Mouse (Mus musculus) urinary bladder, postnatal 14 days (tissue): ENCODE results near the gene Ace.

ENCODE experiments used
- DNase-seq: peaks from one replicate; pipeline ENCODE4 v3.0.0; 2021; ENCODE audit warnings: low spot score

Ace gene

DNA sequence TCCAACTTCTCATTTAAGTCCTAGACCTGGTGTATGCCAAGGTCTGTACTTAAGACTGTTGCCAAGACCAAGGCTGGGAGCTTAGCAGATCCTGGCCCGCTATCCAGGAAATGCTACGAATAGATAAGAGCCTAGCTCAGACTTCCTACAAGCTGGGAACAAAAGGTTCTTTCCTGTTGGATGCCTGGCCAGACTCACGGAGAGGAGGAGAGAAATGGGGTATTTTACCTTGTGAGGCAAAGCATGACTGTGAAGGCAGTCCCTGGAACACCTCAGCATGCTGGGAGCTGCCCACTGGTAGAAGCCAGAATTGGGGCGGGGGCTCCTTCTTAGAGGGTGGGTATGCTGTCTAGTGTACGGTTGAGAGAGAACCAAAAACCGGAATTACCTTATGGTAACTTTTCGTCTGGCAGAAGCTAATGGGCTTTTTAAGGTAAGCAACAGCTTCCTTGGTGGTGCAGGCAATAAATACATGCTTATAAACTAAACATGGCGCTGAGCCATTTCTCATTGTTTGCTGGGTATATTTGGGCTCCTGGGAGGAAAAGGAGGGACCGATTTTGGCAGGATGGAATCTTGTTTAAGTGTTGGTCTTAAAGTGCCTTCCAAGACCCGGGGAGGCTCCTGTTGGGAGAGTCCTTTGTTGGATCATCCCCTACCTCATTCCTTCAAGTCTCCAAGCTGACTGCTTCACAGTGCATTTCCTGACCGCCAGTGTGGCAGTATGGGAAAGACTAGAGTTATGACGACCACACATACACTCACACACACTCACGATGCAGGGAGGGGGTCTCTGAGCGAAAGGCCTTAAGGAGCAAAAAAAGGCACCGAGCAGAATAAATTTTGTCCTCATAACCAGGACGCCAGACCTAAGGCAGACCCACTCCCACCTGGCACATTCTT is 22.7 kb upstream of the Ace start:
- peak; percentile 56 for DNase-seq

DNA sequence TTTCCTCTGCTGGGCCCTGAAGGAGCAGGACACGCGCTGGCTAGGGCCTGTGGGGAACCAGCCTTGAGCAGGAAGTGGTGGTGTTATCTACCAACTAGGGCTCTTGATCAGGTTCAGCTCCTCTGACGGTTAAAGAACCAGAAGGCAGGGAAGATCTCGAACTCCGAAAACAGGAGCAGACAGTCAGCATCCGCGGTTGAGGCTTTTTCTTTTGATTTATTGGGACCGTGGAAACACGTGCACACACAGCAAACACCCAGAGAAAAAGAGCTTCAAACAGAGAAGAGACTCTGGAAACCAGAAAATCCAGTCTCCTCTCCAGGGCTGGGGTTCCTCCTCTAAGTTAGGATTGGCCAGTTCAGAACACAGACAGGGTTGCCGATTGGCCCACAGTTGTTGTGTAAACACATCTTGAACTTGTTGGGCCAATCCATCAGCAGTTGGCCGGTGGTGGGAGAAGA is 21.0 kb upstream of the Ace start:
- DNase-seq = peak; percentile 72

DNA sequence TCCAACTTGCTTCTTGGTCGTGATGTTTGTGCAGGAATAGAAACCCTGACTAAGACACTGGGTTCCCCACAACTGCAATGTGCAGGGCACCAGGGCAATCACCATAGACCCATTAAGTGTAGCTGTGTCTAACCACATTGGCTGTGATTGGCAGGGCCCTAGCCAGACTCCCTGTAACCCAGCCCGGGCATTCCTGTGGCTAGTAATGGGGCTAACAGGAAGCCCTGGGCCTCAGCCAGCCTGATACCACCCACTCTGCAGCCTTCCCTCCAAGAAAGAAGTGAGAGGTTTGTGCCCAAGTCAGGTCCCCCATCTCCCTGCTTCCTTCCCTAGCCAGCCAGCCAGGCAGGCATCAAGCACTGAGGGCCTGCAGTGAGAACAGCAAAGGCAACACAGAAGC is 19.5 kb upstream of the Ace start:
- no peak for DNase-seq

DNA sequence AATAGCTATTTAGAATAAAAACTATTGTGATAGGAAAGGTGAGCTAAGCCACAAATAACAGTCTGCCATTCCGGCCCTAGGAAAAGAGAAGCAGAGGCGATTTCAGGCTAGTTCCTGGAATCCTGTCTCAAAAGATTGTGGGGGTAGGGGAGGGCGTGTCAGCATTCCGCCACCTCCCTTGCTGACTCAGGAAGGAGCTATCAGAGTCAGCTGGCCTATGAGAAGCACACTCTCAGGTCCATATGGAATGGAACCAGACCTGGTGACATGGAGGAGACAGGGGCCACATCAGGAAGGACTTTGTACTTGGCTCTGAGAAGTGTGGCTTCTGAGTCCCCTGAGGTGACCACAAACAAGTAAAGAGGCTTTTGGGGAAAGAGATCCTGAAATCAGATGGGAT is 17.2 kb upstream of the Ace start:
- no peak for DNase-seq

DNA sequence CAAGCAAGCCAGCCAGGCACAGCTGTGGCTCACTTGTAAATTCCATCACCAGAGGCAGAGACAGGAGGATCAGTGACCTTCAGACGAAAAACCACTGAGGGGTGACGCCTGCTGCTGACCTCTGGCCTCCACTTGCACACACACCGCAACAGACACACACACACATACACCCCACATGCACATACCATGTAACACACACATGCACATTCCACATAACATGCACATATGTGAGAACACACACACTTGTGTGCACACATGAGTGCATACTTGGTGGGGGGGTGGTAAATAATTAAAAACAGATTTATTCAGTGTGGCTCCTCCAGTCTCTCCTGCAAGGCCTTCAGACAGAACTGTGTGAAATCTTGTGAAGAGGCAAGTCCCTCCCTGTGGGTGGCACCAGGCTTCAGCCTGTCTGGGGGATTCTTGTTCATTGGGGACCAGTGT is 16.1 kb upstream of the Ace start:
- DNase-seq = no peak

DNA sequence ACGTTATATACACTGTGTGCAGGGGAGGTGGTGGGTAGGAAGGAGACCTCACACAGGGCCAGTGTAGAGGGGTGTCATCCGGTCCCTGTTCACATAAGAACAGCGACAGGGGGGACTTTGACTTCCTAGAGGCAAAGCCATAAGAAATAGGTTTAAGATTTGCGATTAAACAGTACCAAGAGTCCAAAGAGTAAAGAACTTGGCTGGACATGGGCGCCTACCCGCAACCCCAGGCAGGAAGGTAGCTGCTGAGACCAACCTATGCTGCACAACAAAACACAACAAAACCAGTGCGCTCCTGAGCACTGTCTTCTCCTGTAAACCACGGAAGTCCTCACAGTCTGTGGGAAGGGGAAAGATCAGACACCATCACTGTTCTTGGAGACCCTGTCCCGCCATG is 15.6 kb upstream of the Ace start:
- no peak for DNase-seq

DNA sequence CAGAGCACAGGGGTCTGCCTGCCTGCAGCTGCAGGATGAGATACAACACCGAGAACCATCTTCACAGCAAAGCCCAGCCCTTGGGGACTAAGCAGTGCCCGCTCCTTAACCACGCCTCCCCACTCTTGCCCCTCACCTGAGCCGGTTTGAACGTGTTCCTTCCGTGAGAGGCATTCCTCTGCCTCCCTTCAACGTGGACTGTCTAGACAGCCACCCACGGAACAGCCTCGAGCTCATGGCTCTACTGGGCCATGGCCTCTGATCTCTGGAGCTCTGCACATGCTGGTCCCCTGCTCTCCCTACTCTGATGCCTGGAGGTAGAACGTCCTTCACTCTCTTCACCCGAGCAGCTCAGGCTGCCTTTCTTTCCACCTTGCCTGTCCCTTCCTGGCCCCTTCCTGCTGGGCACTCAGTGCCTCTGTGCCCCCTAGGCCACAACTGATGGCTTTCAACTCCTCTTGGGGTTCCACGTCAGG is 14.8 kb upstream of the Ace start, which contains the start of gene Cyb561:
Gene Cyb561, minus strand, starts transcription at position 426 of the 476 bp plus-strand sequence.
- DNase-seq = no peak

DNA sequence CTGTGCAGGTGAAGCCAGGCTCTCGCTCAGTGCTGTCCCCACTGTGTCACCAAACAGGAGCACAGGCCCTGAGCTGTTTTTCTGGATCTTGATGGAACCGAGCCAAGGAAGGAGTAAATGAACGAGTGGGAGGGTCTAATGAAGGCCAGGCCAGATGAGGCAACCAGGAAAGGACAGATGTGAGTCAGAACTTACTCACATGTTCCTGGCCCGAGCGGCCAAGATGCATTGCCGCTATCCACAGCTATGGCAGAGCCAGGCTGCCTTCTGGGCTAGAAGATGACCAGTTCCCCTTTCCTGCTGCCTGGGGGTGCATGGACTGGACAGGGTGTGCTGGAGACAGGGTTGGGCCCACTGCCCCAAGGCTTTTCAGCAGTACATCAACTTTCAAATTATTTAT is 14.3 kb upstream of the Ace start:
- DNase-seq = peak; percentile 76

DNA sequence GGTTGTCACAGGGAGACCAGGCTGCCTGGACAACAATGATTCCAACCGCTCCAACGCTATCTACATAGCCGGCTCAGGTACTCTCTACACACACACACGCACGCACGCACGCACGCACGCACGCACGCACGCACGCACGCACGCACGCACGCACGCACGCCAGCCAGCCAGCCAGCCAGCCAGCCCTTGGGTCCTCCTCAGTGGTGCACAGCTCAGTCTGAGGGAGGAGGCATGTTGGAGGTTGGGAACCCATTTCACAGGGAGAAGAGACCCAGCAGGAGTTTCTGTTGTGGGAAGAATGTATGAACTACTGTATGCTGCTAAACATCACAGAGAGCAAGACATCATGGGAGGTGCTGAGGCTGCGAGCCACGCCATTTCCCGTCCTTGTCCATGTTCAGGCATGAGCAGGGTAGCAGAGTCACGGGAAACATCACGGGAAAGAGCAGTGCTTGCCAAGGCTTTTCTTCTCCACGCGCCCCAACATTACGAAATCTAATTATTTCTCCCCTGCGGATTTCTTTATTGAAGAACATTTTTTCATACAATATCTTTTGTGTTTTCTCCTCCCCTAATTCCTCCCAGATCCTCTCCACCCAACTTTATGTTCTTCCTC is 11.8 kb upstream of the Ace start:
- DNase-seq = no peak

DNA sequence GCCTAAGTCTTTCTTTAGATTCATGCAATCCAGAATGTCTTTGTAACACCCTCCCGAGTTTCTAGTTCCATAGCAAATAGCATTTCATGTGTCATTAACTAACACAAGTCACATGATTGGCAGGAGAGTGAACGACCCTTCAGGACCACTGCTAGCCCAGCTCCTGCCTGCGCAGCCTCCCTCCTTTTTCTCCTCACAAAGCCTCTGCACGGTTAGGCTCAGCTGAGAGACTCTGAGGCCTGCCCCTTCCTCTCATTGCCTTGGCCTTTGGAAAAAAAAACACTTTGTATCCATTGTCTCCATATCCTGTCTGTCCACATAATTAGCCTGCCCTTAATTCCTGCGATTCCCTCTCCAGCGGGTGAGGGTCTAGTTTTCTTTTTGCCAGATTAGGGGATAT is 10.2 kb upstream of the Ace start:
- DNase-seq = no peak

DNA sequence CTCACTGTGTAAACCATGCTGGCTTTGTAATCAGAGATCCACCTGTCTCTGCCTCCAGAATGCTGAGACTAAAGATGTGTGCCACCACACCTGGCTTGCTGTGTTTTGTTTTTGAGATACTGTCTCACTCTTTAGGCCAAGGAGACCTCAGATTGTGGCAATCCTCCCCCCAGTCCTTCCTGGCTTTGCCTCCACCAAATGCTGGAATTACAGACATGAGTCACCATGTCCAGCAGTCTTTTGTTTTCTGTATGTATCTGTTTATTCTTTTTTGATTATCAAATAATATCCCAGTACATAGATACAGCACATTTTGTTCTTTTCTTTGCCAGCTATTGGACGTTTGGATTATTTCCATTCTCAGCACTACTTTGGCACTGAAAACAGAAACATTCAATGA is 9.2 kb upstream of the Ace start:
- DNase-seq = no peak

DNA sequence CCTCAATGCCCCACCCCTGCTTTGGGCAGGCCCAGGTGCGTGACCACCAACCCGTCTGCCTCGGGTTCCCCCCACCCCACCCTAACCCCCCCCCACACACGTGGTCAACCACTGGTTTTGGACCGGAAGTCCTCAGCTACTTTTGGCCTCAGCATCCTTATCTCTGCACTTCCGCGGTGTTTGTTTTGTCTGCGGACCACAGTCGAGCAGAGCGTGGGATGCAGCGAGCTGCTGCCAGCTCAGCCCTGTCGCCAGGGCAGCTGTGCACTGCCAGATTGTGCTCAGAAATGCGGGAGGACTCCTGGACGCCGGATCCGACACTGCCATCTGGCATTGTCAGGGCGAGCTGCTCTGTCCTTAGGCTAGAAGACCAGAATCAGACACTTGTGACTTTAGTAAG is 8.4 kb upstream of the Ace start:
- DNase-seq = no peak

DNA sequence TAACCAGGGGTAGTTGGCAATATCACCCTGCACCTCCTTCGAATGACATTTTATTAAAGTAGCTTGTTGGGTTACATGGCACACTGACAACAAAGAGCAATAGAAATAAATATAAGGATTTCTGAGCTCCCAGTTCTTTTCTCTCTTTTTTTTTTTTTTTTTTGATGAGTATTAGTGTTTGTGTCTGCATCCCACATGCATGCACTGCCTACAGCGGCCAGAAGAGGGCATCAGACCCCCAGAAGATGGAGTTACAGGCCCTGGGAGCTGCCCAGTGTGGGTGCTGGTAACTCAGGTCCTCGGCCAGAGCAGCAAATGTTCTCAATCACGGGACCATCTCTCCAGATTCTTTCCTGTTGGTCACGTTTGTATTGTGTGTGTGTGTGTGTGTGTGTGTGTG is 3.1 kb upstream of the Ace start:
- DNase-seq = no peak

DNA sequence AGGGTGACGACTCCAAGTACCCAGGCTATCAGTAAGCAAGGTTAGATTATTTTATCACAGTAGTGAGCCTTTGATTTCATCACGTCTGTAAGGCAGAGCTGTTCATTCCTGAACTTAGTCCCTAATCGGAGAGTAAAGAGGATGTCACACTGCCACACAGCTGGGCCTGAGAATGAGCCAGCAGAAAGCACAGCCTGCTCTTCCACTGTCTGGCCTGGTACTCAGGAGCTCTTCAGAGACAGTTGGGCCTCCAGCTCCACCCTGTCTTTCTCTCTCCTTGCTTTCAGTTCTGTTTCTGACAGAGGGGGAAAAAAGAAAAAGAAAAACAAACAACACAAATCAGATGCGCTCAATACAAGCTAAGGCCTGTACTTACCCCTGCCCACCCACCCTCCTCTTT is 1.5 kb upstream of the Ace start:
- no peak for DNase-seq

DNA sequence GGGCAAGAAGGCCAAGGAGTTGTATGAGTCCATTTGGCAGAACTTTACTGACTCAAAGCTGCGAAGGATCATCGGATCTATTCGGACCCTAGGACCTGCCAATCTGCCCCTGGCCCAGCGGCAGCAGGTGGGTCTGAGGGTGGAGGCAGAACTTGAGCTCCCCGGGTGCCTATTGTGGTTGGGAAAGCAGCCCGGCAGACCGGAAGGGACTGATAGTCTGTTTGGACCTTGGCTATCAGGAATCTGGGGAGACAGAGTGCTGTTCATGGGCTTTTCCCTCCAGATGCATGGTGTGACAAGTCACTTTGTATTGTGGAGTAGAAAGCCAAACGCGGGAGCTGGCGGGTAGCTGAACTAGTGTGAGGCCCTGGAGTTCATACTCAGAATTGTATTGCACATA is 1.2 kb downstream of the Ace start:
- DNase-seq = no peak

DNA sequence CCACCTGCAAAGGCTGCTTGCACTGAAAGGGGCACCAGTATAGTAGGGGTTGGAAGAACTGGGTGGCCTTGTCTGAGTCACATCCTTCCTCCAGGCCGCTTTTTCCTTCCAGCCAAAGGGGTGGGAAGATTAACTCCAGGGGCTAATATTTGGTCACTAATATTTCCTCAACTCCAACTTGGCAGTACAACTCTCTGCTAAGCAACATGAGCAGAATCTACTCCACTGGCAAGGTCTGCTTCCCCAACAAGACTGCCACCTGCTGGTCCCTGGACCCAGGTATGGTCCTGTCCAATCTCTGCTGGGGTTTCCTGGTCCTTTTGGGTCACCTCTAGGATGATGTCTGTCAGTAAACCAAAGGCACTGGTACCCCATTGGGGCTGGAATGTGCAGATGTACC is 1.8 kb downstream of the Ace start:
- DNase-seq = peak; percentile 80

DNA sequence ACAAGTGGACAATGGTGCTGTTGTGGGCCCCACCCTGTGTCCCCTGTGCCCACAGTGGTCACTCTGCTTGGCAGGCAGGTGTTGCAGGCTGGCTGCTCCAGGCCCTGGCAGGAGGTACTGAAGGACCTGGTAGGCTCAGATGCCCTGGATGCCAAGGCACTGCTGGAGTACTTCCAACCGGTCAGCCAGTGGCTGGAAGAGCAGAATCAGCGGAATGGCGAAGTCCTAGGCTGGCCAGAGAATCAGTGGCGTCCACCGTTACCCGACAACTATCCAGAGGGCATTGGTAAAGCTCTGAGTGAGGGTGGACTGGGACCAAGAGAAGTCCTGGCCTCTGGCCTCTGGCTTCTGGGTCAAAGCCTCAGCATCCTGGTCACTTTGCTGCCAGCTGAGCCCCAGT is 6.8 kb downstream of the Ace start:
- DNase-seq = no peak

DNA sequence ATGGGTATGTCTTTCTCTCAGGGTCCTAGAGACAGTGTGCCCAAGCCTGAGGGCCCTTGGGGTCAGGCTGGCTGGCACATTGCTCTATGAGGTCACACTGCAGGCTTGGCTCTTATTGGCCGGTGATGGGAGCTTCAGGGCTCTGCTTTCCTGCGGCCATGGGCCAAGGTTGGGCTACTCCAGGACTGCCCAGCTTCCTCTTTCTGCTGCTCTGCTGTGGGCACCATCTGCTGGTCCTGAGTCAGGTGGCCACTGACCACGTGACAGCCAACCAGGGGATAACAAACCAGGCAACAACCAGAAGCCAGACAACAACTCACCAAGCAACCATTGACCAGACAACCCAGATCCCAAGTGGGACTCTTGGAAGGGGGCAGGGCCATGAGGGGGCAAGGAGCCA is 7.3 kb downstream of the Ace start:
- DNase-seq = no peak

DNA sequence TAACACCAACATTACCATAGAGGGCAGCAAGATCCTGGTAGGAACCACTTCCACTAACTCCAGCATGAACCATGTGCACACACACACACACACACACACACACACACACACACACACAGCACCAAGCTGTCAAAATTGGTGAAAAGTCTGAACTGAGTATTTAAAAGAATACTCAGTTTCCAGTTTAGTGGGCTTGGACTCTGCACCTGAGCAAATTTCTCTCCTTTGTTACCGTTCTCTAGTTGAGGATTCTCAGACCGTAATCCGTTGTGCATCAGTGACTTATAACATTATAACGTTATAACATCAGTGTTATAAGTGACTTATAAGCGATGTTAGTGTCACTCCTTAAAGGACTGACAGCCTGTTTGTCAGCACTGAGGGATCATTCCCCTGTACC is 7.9 kb downstream of the Ace start:
- no peak for DNase-seq

DNA sequence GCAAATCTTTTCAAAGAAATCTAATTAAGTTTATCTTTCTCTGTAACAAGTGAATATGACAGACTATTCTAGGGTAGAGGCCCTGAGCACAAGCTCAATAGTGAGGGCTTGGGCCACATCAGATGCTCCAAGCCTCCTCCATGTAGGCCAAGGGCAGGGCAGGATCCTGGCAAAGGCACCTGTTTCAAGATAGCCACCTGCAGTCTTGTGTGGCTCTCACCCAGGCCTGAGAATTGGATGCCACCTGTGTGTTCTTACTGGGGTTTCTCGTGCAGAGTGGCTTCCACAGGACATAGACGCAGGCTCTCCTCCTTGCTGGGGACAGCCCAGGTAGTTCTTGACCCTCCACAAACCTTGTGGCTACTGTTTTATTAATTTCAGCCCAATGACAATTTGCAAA is 10.5 kb downstream of the Ace start:
- no peak for DNase-seq

DNA sequence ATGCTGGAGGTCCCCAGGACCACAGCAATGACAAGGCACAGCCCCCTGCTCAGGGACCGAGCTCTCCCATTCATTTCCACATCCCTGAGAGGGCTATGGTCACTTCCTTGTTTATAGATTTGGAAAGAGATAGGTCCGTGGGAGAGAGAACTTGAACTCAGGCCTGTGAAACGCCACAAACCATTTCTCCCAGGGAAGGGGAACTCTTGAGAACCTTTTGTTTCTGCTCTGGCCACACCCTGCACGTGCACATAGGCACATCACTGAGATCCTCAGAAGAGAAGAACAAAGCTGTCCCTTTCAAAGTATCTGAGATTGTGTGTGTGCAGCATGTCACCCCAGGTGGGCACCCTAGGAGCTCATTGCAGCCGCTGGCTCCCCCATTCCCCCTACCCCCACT is 10.9 kb downstream of the Ace start:
- no peak for DNase-seq

DNA sequence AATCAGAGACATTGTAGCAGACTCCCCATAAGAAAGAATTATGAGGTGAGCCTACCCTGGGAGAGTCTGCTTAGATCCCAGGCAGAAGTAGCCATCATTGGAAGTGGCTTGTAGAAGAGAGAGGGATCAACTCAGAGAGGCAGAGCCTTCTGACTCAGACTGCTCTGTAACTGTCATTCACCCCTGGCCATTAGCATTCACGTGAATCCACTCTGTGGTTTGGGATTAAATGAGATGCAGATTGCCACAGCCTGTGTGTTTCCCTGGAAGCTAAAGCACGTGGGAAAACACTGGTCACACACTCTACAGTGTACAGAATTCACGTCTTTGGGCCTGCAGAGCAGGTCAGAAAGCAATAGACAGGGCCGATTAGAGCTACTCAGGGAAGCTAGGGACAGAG is 16.7 kb downstream of the Ace start:
- DNase-seq = no peak

DNA sequence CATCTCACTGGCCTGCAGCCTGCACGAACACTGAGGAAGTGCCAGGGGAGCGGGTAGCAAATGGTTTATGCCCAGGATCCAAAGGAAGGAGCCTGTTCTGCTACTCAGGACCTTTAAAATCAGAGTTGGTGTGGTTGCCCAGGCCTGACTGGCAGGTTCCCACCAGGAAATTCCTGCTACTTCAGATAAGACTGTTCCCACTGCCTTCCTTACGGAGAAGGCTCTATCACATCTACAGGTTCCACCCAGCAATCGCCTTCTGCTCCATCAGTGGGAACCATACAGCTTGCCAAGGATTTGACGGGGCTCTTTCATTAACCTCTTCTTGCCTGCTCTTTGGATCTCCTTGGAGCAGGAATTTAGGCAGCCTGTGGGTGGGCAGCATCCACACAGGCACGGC is 19.7 kb downstream of the Ace start:
- no peak for DNase-seq

DNA sequence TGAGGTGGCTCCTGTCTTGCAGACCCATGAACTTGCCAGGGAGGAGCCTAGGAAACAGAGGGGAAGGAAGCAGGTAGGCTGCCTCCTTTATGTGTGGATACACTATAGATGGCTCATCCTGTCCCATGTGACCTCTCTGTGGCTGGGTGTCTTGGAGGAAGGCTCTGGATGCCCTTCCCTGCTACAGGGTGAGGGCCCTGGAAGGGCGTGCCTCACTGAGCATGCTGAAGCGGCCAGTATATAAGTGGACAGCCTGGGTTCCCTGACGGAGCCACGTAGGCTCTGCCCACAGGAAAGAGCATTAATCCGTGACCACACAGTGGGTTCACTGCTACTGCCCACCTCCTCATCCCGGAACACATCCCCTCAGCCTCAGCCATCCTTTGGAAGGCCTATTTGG is 21.7 kb downstream of the Ace start:
- no peak for DNase-seq
